Mouse (Mus musculus) C2C12 (cell line): ENCODE data around the gene Mboat1.

Experiments
- CEBPB ChIP-seq: IDR thresholded peaks from one replicate; pipeline ENCODE4 v1.6.1; 2011; ENCODE audit warnings: low read depth, mild to moderate bottlenecking, control low read depth, moderate library complexity
- CTCF ChIP-seq: IDR thresholded peaks from one replicate; pipeline ENCODE4 v1.5.1; 2011; ENCODE audit not compliant: control insufficient read depth, insufficient read depth, insufficient read length
- FOSL1 ChIP-seq: IDR thresholded peaks from one replicate; pipeline ENCODE4 v1.8.0; 2011; ENCODE audit warnings: mild to moderate bottlenecking, low read length; ENCODE audit not compliant: poor library complexity, insufficient read depth, severe bottlenecking
- MAX ChIP-seq: IDR thresholded peaks from one replicate; pipeline ENCODE4 v1.6.1; 2011; ENCODE audit warnings: mild to moderate bottlenecking, control low read depth
- MYOG ChIP-seq: IDR thresholded peaks from one replicate; pipeline ENCODE4 v1.6.1; 2011; ENCODE audit not compliant: control insufficient read depth, insufficient read length; ENCODE audit errors: extremely low read depth
- USF1 ChIP-seq: IDR thresholded peaks from one replicate; pipeline ENCODE4 v1.6.1; 2011; ENCODE audit warnings: low read depth, mild to moderate bottlenecking, control low read depth, moderate library complexity

GRCm38 (mm10) chr13:30263681-30264080, 127.4 kb downstream of the Mboat1 start:
- TF ChIP-seq CTCF = no peak
- no peak for TF ChIP-seq MYOG
- TF ChIP-seq MAX = no peak
- TF ChIP-seq USF1 = no peak
- TF ChIP-seq FOSL1 = no peak
- no peak for TF ChIP-seq CEBPB
